14 mouse cellular contexts compared by ENCODE assay signal in genomic region chr5:57474978-57475377, GRCm38 (mm10).
DNase-seq lines count a peak whose midpoint lies in the region; ATAC-seq and TF ChIP-seq lines count a peak whose summit lies in the region.
"Had no signal": no experiment of that assay in that cellular context is flagged by ENCODE, and none has a peak within 500 bp of the region (broad histone marks: within the 10 kb centered on the region; RNA-seq: fewer than 3 reads in every experiment).

No protein-coding gene starts in this region.

- H3K36me3 ChIP-seq in hindbrain, embryonic 11.5 days (ENCODE audit: control insufficient read depth, insufficient read depth, low read length): no peaks in the 10 kb centered on the region
- no peaks in the 10 kb centered on the region for H3K36me3 ChIP-seq in hindbrain, embryonic 10.5 days
- H3K36me3 ChIP-seq in hindbrain, embryonic 14.5 days (replicated peaks; ENCODE audit: control insufficient read depth, insufficient read depth): no peaks in the 10 kb centered on the region
- no peaks in the 10 kb centered on the region for H3K36me3 ChIP-seq in neural tube, embryonic 14.5 days (ENCODE audit: control insufficient read depth, insufficient read depth, low read length)
- no peaks in the 10 kb centered on the region for H3K36me3 ChIP-seq in stomach, postnatal 0 days (ENCODE audit: control insufficient read depth, insufficient read depth, low read length)
- H3K36me3 ChIP-seq: heart, embryonic 13.5 days had no signal

- no peaks in the 10 kb centered on the region for H3K27me3 ChIP-seq in hindbrain, embryonic 11.5 days (ENCODE audit: control insufficient read depth, insufficient read depth, low read length)
- no peaks in the 10 kb centered on the region for H3K27me3 ChIP-seq in hindbrain, embryonic 10.5 days (ENCODE audit: insufficient read depth, poor library complexity, severe bottlenecking)
- no peaks in the 10 kb centered on the region for H3K27me3 ChIP-seq in hindbrain, embryonic 14.5 days (ENCODE audit: control insufficient read depth, insufficient read depth, low read length)
- no peaks in the 10 kb centered on the region for H3K27me3 ChIP-seq in neural tube, embryonic 14.5 days (ENCODE audit: control insufficient read depth, insufficient read depth, low read length)
- no peaks in the 10 kb centered on the region for H3K27me3 ChIP-seq in stomach, postnatal 0 days (ENCODE audit: control insufficient read depth, insufficient read depth, low read length)
- H3K27me3 ChIP-seq: heart, embryonic 13.5 days had no signal

- DNase-seq in hindbrain, embryonic 11.5 days (ENCODE audit: low spot score): peak; percentile 30
- no peak for DNase-seq in hindbrain, embryonic 10.5 days (ENCODE audit: low spot score)
- DNase-seq in embryo, embryonic 10.5 days (ENCODE audit: low spot score): peak; percentile 11
- no peak for DNase-seq in hindbrain, embryonic 14.5 days (ENCODE audit: low spot score)
- no peak for DNase-seq in stomach, postnatal 0 days (ENCODE audit: low spot score)
- DNase-seq: cerebellum, adult 11 months; kidney, adult 2 months; kidney, postnatal 36 days; thymus, postnatal 36 days had no signal

- no peak overlapping the region for H3K9ac ChIP-seq in hindbrain, embryonic 11.5 days (ENCODE audit: low read depth, low read length)
- no peak overlapping the region for H3K9ac ChIP-seq in hindbrain, embryonic 14.5 days
- no peak overlapping the region for H3K9ac ChIP-seq in neural tube, embryonic 14.5 days (replicated peaks; ENCODE audit: low read depth, low read length)
- H3K9ac ChIP-seq in stomach, postnatal 0 days (ENCODE audit: low read length): no peak overlapping the region
- H3K9ac ChIP-seq: heart, embryonic 13.5 days had no signal

- no peak overlapping the region for H3K4me3 ChIP-seq in hindbrain, embryonic 11.5 days (ENCODE audit: low read depth, low read length)
- no peak overlapping the region for H3K4me3 ChIP-seq in hindbrain, embryonic 10.5 days
- H3K4me3 ChIP-seq in hindbrain, embryonic 14.5 days (replicated peaks; ENCODE audit: low read length): no peak overlapping the region
- H3K4me3 ChIP-seq in neural tube, embryonic 14.5 days (ENCODE audit: low read depth, low read length): no peak overlapping the region
- H3K4me3 ChIP-seq in stomach, postnatal 0 days (ENCODE audit: low read depth, low read length): no peak overlapping the region
- H3K4me3 ChIP-seq: heart, embryonic 13.5 days had no signal

- no peak for TF ChIP-seq EP300 in stomach, postnatal 0 days (optimal IDR thresholded peaks at IDR 0.05)

- WGBS in hindbrain, embryonic 11.5 days: 30% methylated on average over 3 of the region's 3 CpGs
- WGBS in hindbrain, embryonic 10.5 days: 30% methylated on average over 3 of the region's 3 CpGs
- 13% methylated on average over 3 of the region's 3 CpGs for WGBS in hindbrain, embryonic 14.5 days
- WGBS in neural tube, embryonic 14.5 days: 20% methylated on average over 3 of the region's 3 CpGs
- 64% methylated on average over 3 of the region's 3 CpGs for WGBS in stomach, postnatal 0 days

- peak; percentile 91 for ATAC-seq in hindbrain, embryonic 11.5 days (ENCODE audit: low FRiP score)
- peak; percentile 79 for ATAC-seq in hindbrain, embryonic 14.5 days (ENCODE audit: low FRiP score)
- peak; percentile 46; the same call in 1 of the 2 replicates for ATAC-seq in neural tube, embryonic 14.5 days (ENCODE audit: low read depth)
- no peak for ATAC-seq in stomach, postnatal 0 days (ENCODE audit: low FRiP score, low TSS enrichment)
- no peak for ATAC-seq in erythroblast, adult 5-6 weeks (replicated peaks; ENCODE audit: low FRiP score, poor library complexity, severe bottlenecking)
- ATAC-seq: Patski had no signal

- no peak overlapping the region for H3K4me2 ChIP-seq in hindbrain, embryonic 11.5 days (replicated peaks; ENCODE audit: low read depth, low read length)
- no peak overlapping the region for H3K4me2 ChIP-seq in hindbrain, embryonic 14.5 days (replicated peaks)
- no peak overlapping the region for H3K4me2 ChIP-seq in neural tube, embryonic 14.5 days (ENCODE audit: low read depth, low read length)
- H3K4me2 ChIP-seq in stomach, postnatal 0 days (replicated peaks; ENCODE audit: low read depth): no peak overlapping the region
- H3K4me2 ChIP-seq: heart, embryonic 13.5 days; liver, embryonic 11.5 days had no signal

- no peak for TF ChIP-seq CTCF in stomach, postnatal 0 days (IDR thresholded peaks at IDR 0.05; ENCODE audit: low read depth)

- H3K9me3 ChIP-seq in hindbrain, embryonic 11.5 days (ENCODE audit: control insufficient read depth, low read length): no peaks in the 10 kb centered on the region
- no peaks in the 10 kb centered on the region for H3K9me3 ChIP-seq in hindbrain, embryonic 10.5 days
- H3K9me3 ChIP-seq in hindbrain, embryonic 14.5 days (ENCODE audit: control insufficient read depth, low read length): no peaks in the 10 kb centered on the region
- H3K9me3 ChIP-seq in neural tube, embryonic 14.5 days (ENCODE audit: control insufficient read depth, low read length): no peaks in the 10 kb centered on the region
- no peaks in the 10 kb centered on the region for H3K9me3 ChIP-seq in stomach, postnatal 0 days (ENCODE audit: control insufficient read depth, low read length)
- H3K9me3 ChIP-seq: heart, embryonic 13.5 days had no signal

- no peak overlapping the region for H3K27ac ChIP-seq in hindbrain, embryonic 11.5 days (ENCODE audit: low read depth, low read length)
- H3K27ac ChIP-seq in hindbrain, embryonic 10.5 days: no peak overlapping the region
- no peak overlapping the region for H3K27ac ChIP-seq in hindbrain, embryonic 14.5 days
- no peak overlapping the region for H3K27ac ChIP-seq in neural tube, embryonic 14.5 days (ENCODE audit: low read depth, low read length)
- H3K27ac ChIP-seq in stomach, postnatal 0 days (replicated peaks): no peak overlapping the region
- H3K27ac ChIP-seq: heart, embryonic 13.5 days had no signal

- H3K4me1 ChIP-seq in hindbrain, embryonic 11.5 days (replicated peaks; ENCODE audit: control insufficient read depth, insufficient read depth, low read length): no peaks in the 10 kb centered on the region
- H3K4me1 ChIP-seq in hindbrain, embryonic 10.5 days (replicated peaks): no peaks in the 10 kb centered on the region
- no peaks in the 10 kb centered on the region for H3K4me1 ChIP-seq in hindbrain, embryonic 14.5 days (replicated peaks; ENCODE audit: control insufficient read depth, insufficient read depth, low read length)
- no peaks in the 10 kb centered on the region for H3K4me1 ChIP-seq in neural tube, embryonic 14.5 days (ENCODE audit: control insufficient read depth, insufficient read depth, low read length)
- no peaks in the 10 kb centered on the region for H3K4me1 ChIP-seq in stomach, postnatal 0 days (replicated peaks; ENCODE audit: control insufficient read depth, insufficient read depth)
- H3K4me1 ChIP-seq: heart, embryonic 13.5 days had no signal

Comparison
In these comparisons a context has a peak if more than half of its experiments do, and no peak if none do; other contexts are left out.
1. DNase-seq: peak in hindbrain, embryonic 11.5 days (single experiment) and embryo, embryonic 10.5 days (single experiment); none in hindbrain, embryonic 10.5 days (single experiment), hindbrain, embryonic 14.5 days (single experiment) and stomach, postnatal 0 days (single experiment).
2. ATAC-seq: peak in hindbrain, embryonic 11.5 days (single experiment), hindbrain, embryonic 14.5 days (single experiment) and neural tube, embryonic 14.5 days (single experiment); none in stomach, postnatal 0 days (single experiment) and erythroblast, adult 5-6 weeks (single experiment).